Mouse (Mus musculus) liver, adult 2 months (tissue): ENCODE measurements around the gene Nlrp4f.

Experiments
- CTCF ChIP-seq: fragments of 200-500 bp; IDR thresholded peaks from 2 replicates; pipeline ENCODE4 v1.5.1; 2011; ENCODE audit warnings: low read depth, low read length, control low read depth
- POLR2A ChIP-seq: fragments of 200-500 bp; IDR thresholded peaks from 2 replicates; pipeline ENCODE4 v1.6.1; 2011; ENCODE audit warnings: low read length, control low read depth; ENCODE audit not compliant: insufficient read depth; ENCODE audit errors: extremely low read depth

DNA sequence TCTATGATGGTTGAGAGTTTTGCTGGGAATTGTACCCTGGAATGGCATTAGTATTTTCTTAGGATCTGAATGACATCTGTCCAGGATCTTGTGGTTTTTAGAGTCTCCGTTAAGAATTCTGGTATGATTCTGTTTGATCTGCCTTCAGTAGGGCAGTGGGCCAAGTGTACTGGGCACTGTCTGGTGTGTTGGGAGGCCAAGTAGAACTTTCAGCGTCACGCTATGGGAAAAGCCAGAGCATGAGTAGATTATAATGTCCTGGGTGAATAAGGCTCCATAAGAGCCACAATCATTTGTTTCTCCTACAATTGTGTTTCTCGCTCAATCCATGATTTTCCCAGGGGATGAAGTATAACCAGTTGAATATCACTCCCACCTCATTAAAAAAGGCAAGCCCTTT is 68.0 kb downstream of the Nlrp4f start, which contains the start of gene Olfr465-ps1:
- no peak for TF ChIP-seq CTCF
- TF ChIP-seq POLR2A: no peak
